Mouse (Mus musculus): Measurements from ENCODE around the gene Azin2.

Gene Azin2

DNA sequence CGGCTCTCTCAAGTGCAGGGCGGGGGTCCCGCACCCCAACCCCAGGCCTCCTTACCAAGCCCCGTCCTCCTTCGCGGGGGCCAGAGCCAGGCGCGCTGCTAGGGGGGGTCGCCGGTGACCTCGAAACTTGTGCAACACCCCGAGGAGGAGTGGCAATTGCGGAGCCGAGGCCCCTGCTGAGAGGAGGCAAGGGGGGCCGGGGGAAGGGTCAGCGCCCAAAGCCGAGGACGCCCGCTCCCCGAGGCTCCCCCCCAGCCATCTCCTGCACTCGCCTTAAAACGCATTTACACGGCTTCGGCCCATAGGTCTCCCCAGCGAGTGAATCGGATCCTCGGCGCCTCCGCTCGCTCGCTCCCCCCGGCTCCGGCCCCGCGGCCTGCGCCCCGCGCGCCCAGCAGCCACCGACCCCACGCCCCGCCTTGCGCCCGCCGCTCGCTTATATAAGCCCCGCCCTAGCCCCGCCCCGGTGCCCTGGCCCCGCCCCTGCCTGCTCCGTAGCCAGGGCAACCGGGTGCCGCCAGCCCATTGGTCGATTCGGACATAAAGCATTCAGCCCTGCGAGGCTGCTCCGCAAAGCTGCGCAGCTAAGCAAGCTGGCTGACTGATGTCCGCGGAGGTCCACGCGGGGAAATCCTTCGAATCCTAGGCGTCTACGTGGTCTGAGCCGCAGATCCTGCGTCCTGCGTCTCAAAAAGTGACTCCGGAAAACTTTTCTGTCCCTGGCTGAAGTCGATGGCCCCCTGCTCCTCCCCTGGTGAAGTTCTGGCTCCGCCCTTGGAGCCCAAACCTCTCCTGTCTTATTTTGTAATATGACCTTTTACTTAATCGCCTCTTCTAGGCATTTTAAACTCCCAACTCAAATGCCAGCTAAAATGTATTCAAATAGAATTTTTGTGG is at the start of gene Azin2:
TSS of gene Azin2 (minus strand) at position 414 of the 897 bp plus-strand sequence.
- in situ Hi-C loops (cut with MboI, MseI), result no loop called here

DNA sequence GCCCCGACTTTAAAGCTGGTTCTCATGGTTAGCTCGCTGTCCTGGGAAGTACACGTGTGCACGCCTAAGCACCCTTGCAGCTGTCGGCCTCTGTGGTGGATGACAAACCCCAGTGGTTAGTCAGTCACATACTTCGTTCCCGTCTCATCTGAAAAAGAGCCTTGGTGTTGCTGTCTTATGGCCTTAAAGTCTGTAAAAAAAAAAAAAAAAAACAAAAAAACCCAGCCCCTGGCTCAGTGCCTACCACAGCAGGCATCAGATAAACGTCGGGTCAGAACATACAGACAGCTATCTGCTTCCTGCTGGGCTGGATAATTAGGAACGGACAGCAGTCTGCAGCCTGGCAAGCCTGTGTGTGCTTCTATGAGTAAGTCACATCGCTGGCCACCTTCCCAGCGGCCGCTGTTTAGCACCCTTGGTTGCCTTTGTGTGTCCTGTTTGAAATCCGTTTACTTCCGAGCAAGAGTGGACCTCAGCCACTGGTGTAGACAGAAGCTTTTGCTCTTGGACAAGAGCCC is 49.4 kb upstream of the Azin2 start:
- in situ Hi-C loops (cut with MboI, MseI), result no loop called here

DNA sequence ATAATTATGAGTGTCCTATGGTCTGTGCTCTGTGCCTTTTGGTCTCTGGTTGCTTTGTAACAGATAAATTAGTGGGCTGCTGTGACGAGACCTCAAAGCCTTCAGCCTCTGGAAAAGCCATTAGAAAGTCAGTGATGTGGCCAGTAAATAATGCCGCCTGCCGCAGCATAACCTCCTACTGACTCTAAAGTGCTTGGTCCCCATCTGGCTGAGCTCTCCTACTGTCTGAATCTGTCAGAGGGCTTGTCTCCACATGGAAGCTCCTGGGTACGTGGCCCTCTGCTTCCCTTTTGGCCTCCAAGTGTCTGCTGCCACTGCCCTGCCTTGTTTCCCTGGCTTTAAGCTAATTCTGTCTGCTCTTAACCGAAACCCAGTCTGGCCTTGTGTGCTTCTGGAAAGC is 47.3 kb upstream of the Azin2 start:
- in situ Hi-C loops (cut with MboI, MseI), result no loop called here

DNA sequence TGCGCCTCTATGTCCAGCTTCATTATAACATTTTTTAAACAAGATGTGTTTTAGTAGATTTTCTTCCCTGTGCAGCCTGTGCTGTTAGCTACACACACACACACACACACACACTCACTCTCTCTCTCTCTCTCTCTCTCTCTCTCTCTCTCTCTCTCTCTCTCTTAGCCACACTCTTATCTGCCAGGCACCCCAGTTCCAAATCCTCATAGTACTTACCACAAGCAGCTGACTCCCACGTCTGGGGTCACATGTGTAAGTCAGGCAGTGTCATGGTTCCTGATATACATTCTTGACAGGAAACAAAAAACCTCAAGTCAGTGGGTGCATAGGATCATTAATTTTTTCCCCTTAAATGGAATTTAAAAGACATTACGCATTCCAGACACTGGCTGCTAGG is 46.4 kb upstream of the Azin2 start:
- in situ Hi-C loops (cut with MboI, MseI), result no loop called here

DNA sequence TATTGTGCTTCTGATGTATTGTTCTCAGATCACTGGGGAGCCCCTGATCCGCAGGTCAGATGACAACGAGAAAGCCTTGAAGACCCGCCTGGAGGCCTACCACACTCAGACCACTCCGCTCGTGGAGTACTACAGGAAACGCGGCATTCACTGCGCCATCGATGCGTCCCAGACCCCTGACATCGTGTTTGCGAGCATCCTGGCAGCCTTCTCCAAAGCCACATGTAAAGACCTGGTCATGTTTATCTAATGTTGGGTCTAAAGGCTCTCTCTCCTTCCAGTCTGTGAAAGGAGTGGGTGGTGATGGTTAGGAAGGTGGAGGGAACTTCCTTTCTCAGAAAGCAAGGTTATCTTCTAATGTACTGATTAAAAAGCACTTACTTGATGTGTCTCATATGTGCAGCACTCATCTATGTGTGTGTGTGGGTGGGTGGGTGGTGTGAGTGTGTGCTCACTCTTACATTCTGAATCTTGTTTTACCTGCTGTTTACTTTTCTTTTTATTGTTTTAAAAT is 45.8 kb upstream of the Azin2 start:
- in situ Hi-C loops (cut with MboI, MseI), result no loop called here

DNA sequence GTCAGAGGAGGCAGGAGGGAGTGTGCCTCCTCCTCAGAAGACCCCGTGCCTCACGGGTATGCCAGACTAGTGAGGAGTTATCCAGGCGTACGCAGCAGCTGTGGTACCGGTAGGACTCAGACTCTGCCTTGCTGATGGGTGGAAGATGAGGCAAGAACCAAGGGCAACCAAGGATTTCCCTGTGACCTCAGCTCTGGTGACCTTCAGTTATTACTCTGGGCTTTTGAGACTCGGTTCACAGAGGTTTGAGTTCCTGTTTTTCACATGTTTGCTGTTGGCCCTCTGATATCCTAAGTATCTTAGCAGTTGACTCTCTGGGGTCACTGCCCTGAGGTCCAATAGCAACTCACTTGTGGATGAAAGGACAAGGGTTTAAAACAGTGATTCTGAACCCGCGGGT is 41.5 kb upstream of the Azin2 start:
- in situ Hi-C loops (cut with MboI, MseI), result no loop called here

DNA sequence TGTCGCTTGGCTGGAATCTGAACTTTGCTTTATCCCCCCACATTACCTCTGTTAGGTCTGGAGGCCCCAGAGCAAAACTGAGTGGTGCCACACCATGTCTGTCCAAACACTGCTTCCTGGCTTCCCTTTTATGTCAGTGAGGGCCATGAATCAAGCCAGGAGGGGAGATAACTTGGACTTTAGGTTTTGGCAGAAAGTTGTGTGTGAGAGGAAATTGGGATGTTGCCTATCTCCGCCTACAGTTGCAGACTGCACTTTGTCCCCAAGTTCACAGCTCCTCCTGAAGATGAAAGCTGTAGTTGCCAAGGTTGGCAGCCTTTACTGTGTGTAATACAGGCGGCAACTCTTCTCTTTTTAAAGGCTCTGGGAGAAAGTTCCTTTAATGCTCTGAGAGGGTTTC is 38.5 kb upstream of the Azin2 start:
- in situ Hi-C loops (cut with MboI, MseI), result no loop called here

DNA sequence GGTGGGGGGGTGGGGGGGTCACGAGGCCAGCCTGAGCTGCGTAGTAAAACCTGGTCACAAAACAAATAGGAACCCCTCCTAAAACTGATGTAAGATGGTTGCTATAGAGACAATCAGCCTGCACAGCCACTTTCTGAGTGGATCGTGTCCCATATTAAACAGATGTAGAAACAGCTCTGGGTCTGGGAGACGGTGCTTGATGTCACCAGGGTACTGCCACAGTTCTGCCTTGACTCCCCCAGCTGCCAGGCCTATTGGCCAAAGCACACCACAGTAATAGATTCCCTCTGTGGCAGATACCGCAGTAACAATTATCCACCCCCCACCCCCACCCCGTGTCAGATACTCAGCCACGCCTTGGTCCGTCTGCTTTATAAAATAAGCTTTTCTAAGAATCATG is 36.2 kb upstream of the Azin2 start:
- in situ Hi-C loops (cut with MboI, MseI), result no loop called here

DNA sequence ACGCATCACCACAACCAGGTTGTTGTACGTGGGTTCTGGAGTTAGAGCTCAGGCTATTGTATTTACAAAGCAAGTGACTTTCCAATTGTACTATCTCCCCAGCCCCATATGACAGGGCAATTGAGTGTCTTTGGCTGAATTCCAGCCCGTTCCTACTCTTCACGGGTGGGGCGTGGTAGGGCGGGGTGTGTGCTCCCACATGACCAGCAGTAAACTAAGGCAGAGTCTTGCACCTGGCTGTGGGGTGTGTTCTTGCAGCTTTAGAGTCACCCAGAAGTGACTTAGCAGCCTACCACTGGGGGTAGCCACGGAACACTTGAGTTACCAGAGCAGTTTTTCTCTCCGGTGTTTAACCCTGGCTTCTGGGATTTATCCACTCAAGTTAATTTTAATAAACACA is 35.0 kb upstream of the Azin2 start:
- in situ Hi-C loops (cut with MboI, MseI), result no loop called here

DNA sequence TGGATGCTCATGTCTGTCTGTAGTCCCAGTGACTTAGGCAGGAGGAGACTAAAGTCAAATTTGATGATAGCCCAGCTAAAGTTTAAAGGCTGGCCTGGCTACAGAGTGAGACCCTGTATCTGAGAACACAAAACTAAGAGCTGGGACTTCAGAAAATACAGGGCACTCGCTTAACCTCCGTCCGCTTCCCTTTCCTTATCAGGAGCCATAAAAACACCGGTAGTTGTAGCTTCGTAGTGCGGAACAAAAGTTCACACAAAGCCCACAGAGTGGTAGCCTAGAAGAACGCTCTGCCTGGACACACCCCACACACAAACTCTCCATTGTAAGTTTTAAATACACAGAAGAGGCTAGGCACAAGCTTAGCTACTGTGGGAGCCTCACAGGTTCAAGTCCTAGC is 33.0 kb upstream of the Azin2 start:
- in situ Hi-C loops (cut with MboI, MseI), result no loop called here

DNA sequence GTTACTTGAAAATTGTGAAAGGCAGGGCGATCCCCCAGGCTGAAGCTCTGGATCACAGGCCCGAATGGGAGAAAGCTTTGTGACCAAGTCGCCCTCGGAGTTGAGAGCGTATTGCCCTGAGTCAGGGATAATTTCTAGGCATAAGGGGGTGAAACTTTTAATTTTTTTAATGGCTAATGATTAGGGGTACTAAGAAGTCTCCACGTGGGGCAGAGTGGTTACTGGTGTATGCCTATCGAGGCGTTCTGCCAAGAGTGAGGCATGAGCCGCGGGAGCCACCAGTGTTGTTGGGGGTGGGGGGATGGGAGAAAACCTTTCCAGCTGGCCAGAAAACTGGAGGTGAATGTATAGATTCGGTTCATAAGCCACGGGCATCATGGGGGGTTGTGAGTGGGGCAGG is 31.4 kb upstream of the Azin2 start:
- in situ Hi-C loops (cut with MboI, MseI), result no loop called here

DNA sequence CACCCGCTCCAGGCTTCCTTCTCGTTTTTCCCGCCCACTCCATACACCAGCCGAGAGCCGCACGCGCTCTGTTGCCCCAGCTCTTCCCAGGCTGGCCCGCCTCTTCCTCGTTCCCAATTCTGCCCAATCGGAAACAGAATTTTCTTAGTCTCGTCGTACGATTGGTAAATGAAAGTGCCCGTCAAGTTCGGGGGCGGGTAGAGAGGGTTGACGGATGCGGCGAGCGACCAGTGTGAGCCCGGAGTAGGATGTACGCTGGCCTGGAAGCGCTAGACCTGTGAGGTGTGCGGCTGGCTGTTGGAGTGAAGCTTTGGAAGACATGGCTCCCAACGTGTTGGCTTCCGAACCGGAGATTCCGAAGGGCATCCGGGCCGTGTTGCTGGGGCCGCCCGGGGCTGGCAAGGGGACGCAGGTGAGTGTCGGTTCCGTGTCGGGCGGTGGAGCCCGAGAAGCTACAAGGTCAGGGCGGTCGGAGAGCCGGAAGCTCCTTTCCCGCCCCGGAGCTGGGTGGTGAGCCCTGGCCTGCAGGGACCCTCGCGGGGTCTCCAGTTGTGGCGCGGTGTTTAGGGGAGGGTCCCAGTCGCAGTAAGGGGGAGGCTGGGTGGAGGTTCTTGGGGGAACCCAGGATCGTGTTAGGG is 30.9 kb upstream of the Azin2 start:
- in situ Hi-C loops (cut with MboI, MseI), result no loop called here

DNA sequence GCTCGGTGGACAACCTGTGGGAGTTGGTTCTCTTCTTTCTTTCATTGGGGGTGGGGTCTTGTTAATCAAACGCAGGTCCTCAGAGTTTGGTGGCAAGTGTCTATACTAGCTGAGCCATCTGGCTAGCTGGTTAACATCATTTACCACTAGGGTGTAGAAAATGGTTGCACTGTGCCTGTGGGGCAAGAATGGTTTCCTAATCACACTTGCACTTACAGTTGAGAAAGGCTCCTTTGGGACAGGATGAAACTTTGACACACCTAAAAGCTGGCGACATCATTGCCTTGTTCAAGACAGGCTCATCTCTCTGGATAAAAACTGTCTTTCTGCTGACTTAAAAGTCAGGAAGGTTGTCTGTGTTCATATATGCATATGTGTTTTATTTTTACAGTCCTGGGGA is 29.9 kb upstream of the Azin2 start:
- in situ Hi-C loops (cut with MboI, MseI), result no loop called here

DNA sequence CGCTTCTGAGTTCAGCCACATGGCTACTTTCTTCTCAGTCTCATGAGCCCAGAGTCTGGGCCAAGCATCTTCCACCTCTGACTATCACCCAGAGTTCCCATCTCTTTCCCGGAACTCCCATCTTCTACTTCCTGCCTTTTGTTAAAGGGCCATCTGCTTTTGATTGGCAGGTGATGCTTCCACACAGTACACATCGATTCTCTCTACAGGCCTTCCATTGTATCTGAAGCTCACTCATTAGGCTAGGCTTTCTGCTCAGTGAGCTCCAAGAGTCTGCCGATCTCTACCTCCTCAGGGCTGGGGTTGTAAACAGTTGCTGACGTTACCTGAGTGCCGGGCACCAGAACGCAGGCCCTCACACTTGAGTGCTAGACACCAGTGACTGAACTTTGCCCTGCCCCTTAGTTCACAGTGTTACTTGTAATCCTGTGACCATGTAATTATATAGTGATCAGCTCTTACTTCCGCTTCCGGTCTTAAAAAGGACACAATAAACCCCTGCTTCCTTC is 29.3 kb upstream of the Azin2 start, which contains the start of gene Ak2:
TSS of gene Ak2 (plus strand) at position 459 of the 509 bp plus-strand sequence.
- in situ Hi-C loops (cut with MboI, MseI), result no loop called here

DNA sequence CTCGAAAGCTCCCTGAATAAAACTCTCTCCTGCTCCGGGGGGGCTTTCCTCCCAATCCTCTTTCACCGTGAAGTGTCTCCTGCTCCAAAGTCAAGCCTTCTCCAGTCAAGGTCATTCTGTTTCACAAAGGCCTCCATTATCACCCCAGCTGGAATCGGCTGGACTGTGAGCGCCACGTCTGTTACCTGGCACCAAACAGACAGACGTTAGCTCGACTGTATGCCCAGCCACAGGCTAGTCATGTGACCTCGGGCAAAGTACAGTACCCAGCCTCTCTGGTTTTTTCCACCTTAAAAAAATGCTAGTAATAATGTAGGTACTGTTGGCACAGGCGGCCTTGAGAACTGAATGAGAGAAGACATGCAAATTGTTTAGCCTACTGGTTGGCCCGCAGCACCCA is 27.4 kb upstream of the Azin2 start:
- in situ Hi-C loops (cut with MboI, MseI), result no loop called here

DNA sequence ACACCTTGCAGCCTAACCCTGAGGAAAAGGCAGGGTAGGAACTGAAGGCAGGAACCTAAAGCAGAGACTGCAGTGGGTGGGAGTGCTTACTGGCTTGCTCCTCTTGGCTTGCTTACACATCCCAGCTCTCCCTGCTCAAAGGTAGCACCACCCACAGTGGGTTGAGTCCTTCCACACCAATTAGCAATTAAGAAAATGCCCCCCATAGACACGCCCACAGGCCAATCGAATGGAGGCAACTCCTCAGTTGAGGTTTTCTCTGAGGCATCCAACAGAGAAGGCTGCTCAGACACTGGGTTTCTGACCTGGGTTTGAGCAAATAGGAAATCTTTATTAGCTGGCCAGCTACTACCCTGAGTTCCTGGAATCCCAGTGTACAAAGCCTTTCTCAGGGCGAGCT is 26.7 kb upstream of the Azin2 start:
- in situ Hi-C loops (cut with MboI, MseI), result no loop called here

DNA sequence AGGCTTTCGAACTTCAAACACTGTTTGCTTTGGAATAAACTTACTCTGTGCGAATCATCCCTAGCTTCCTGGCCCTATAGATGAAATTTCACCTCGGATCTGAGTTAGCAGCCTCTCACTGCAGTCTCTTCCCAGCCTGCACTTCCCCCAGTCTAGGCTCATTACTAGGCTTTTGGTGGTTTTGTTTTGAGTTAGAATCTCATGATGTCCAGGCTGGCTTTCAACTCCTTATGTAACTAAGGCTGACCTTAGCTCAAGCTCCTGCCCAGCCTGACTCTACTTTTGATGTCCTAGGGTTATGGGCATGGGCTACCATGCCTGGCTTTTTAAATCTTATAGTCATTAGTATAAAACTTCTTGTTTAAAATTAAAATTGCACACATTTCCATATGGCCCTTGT is 22.4 kb upstream of the Azin2 start:
- in situ Hi-C loops (cut with MboI, MseI), result no loop called here

DNA sequence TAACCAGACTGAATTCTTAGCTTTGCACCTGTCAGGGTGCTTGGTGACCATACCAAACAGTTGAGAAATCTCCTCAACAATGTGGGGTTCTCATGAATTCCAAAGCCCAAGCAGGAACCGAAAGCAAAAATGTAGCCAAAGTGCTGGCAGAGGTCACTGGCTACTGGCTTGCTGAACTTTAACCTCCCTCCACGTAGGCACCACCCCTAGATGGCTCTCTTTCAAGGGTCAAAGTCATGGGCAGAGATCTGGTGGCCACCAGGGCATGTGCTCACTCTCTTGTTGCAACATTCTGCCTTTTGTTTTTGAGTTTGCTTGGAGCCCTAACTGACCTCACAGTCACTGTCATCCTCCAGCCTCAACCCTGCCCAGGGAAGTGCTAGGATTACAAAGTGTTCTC is 21.4 kb upstream of the Azin2 start:
- in situ Hi-C loops (cut with MboI, MseI), result no loop called here

DNA sequence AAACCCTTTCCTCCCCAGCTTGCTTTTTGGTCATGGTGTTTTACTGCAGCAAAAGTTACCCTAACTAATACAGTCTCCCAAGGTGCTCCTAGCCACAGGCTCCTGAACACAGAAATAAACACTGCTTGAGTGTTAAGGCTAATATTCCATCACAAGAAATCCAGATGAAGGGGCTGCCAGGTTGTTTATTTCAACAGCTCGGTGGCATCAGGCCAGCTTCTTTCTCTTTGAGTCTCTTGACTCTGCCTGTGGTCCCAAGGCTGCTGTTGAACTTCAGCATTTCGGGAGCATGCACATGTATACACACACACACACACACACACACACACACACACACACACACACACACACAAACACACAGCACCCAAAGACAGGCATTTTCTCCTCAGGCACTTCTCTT is 20.9 kb upstream of the Azin2 start:
- in situ Hi-C loops (cut with MboI, MseI), result no loop called here

DNA sequence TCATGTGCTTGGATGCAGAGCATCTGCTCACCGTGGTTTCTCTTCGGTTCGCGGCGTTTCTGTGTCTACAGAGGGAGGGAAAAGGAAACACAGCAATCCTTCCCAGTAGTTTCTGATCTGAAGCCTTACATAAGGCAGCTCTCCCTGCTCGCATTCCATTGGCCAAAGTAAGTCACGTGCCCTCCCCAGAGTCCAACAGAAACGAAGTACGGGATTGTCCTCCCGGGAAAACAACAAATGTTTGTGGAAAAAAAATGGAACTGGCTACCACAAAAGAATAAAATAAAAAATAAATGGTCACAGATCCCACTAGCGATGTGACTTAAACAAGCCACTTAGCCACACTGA is 19.6 kb upstream of the Azin2 start:
- in situ Hi-C loops (cut with MboI, MseI), result no loop called here

DNA sequence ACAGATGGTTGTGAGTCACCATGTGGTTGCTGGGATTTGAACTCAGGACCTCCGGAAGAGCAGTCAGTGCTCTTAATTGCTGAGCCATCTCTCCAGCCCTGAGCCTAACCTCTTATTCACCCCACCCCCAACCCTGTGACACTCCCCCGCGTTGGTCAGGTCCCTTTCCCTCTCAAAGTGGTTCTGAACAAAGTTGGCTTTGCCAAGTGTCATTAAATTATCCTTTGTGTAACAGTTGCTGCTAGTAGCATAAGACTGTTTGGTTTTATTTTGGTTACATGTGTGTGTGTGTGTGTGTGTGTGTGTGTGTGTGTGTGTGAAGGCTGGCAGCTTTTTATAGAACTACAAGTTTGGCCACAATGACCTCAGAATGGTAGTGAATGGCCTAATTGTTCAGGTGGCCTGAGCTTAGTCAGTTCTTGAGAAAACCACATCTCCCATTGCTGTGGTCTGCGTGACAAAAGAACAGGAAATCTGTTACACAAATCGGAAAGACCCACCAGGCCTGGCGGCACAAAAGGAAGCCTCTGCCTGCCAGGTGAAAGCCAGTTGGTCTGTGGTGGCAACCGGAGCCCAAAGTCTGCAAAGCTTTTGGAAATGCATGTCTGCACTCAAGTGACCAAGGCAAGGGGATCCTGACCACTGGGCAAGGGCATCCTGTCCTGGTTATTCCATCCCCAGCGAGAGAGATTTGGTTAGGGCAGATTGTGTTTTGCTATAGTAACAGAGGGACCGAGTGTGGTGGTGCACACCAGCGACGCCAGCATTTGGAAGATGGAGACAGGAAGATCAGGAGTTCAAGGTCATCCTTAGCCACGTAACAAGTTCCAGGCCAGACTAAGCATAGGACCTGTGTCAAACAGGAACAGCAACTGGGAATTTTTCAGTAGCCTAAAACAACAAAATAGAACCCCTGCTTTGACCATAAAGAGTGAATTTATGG is 18.9 kb upstream of the Azin2 start:
- in situ Hi-C loops (cut with MboI, MseI), result no loop called here

DNA sequence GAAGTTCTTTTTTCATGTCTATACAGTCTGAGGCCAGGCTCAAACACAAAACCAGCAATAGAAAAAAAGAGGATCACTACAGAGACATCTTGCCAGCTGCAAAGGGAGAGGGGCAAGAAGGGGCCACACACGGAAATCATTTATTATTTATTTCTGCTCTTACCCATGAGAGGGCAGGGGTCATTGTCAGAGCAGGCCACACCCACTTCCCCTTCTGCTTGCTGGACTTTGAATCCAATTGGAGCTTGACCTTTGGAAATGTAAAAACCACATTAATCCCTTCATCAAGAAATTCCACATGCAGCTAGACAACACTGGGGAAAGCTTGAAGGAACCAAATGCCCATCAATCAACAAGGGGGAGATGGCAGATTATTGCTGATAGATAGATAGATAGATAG is 16.4 kb upstream of the Azin2 start:
- in situ Hi-C loops (cut with MboI, MseI), result no loop called here

Measured in T-helper 1 cell (primary cell).